Comparison of ENCODE assay signal across 13 mouse cellular contexts in the genomic region with DNA sequence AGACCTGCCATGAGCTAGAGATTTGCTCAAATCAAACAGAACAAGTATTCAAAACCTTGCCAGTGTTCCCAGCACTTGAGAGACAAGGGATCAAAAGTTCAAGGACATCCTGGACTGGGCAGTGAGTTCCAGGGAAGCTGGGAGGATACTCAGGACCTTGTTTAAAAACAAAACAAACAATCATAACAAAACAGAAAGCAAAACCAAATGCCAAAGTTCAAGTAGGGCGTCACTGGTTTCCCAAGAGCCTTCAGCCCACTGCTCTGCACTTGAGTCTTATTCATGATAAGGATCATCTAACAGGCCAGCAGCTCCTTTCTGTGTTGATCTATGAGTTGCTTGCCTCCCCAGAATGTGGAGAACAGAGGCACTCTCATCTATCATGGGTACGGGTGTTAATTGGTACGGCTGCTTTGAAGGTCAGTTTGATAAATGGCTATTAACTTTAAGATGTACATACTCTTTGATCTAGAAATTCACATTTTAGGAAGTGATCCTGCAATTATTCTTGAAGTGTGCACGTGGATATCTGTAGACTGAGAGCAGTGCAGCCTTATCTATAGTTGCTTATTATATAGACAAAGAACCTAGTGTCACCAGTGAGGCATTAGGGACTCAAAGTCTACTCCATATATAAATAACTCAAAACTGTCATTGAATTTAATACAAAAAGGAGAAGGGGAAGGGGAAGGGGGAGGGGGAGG. TPM values are rescaled to one million over a fixed set of nuclear protein-coding genes. Genes with fewer than 3 reads are reported as not detected.
A peak's percentile ranks its signal among the peaks of the same experiment; 100 is the strongest.
DNase-seq lines count a peak whose midpoint lies in the region; ATAC-seq and TF ChIP-seq lines count a peak whose summit lies in the region.
"Had no signal": no experiment of that assay in that cellular context is flagged by ENCODE, and none has a peak within 500 bp of the region (broad histone marks: within the 10 kb centered on the region; RNA-seq: fewer than 3 reads in every experiment).

No protein-coding gene starts in this region.

- no peak overlapping the region for H3K9ac ChIP-seq in kidney, embryonic 14.5 days (ENCODE audit: low read depth, low read length)

- no peaks in the 10 kb centered on the region for H3K27me3 ChIP-seq in kidney, adult 2 months (replicated peaks; ENCODE audit: control insufficient read depth, insufficient read depth, low read length)
- H3K27me3 ChIP-seq in kidney, embryonic 14.5 days (ENCODE audit: control insufficient read depth, insufficient read depth, low read length) = no peaks in the 10 kb centered on the region; the same call in 1 of the 2 replicates

- H3K36me3 ChIP-seq in kidney, adult 2 months (ENCODE audit: control insufficient read depth, insufficient read depth, low read length) = no peaks in the 10 kb centered on the region
- no peaks in the 10 kb centered on the region for H3K36me3 ChIP-seq in kidney, embryonic 14.5 days (ENCODE audit: control insufficient read depth, insufficient read depth, low read length)

- 34% methylated on average over 4 of the region's 4 CpGs for WGBS in kidney, adult 2 months
- 37% methylated on average over 4 of the region's 4 CpGs for WGBS in kidney, embryonic 14.5 days

- H3K27ac ChIP-seq in kidney, adult 2 months (ENCODE audit: insufficient read depth, low read depth, low read length) = no peak overlapping the region
- H3K27ac ChIP-seq in kidney, embryonic 14.5 days (ENCODE audit: low read depth, low read length) = no peak overlapping the region
- H3K27ac ChIP-seq: hindbrain, postnatal 0 days had no signal

- no peak overlapping the region for H3K4me2 ChIP-seq in kidney, embryonic 14.5 days (replicated peaks; ENCODE audit: low read depth, low read length)

- TF ChIP-seq POLR2A in kidney, adult 2 months (IDR thresholded peaks at IDR 0.05; ENCODE audit: low read depth, low read length) = no peak

- peak; percentile 60 for DNase-seq in kidney, adult 2 months
- DNase-seq in A20 (ENCODE audit: low read depth, low spot score) = peak; percentile 22
- DNase-seq in layer of hippocampus, adult 18-20 months (ENCODE audit: low spot score in 2 of 2) = no peak
- DNase-seq: cerebellum, adult 2 months; gastrocnemius, postnatal 25 days; kidney, postnatal 36 days; retina, postnatal 1 day had no signal

- no peak overlapping the region for H3K4me3 ChIP-seq in kidney, adult 2 months (ENCODE audit: insufficient read depth, low read depth, low read length)
- no peak overlapping the region for H3K4me3 ChIP-seq in kidney, embryonic 14.5 days (ENCODE audit: low read length)

- H3K9me3 ChIP-seq in kidney, embryonic 14.5 days (ENCODE audit: control insufficient read depth, low read length) = no peaks in the 10 kb centered on the region

- TF ChIP-seq CTCF in kidney, adult 2 months (conservative IDR thresholded peaks at IDR 0.05; ENCODE audit: insufficient read depth, insufficient read length, low read depth, low read length) = no peak

- ATAC-seq in kidney, embryonic 14.5 days (ENCODE audit: low FRiP score, low TSS enrichment) = no peak
- peak; percentile 33; the same call in 1 of the 2 replicates for ATAC-seq in granulocyte monocyte progenitor cell, adult 5-6 weeks (replicated peaks; ENCODE audit: poor library complexity, severe bottlenecking)
- 0 out of 2 replicates have a peak, but pooled peaks have one; percentile 24 for ATAC-seq in megakaryocyte, adult 5-6 weeks (ENCODE audit: poor library complexity, severe bottlenecking)
- ATAC-seq in erythroblast, adult 5-6 weeks (replicated peaks; ENCODE audit: low FRiP score, poor library complexity, severe bottlenecking) = no peak
- ATAC-seq: CD4-positive, CD25-positive, alpha-beta regulatory T cell, adult 4 months; hindbrain, postnatal 0 days had no signal

- H3K4me1 ChIP-seq in kidney, adult 2 months (ENCODE audit: control insufficient read depth, insufficient read depth, low read length) = no peaks in the 10 kb centered on the region
- no peaks in the 10 kb centered on the region for H3K4me1 ChIP-seq in kidney, embryonic 14.5 days (ENCODE audit: control insufficient read depth, insufficient read depth, low read length)

RNA-seq across cellular contexts. Expression of a gene that starts 9.1 kb away (rescaled TPM):
- polyA plus RNA-seq in kidney, adult 2 months (2012; rRNA removed) = 1.4 and 1.5 TPM in 2 replicates
- polyA plus RNA-seq in kidney, embryonic 14.5 days (2014; fragmentation: Nextera tagmentation; extraction: Ambion mirVana) = 1.6 and 2.1 TPM in 2 replicates
- total RNA-seq in granulocyte monocyte progenitor cell, adult 5-6 weeks (2014; fragmentation: Nextera tagmentation) = not detected in 2 replicates
- total RNA-seq in granulocyte monocyte progenitor cell, adult 5-6 weeks (2017) = not detected in 2 replicates
- total RNA-seq in megakaryocyte, adult 5-6 weeks (2015) = not detected in 2 replicates
- total RNA-seq in megakaryocyte, adult 5-6 weeks (2017) = not detected in 2 replicates
- total RNA-seq in layer of hippocampus, adult 18-20 months (2021) = 100 to 1,000 TPM; 103 to 104 TPM
- not detected in 2 replicates for total RNA-seq in erythroblast, adult 5-6 weeks (2015; ENCODE audit: low replicate concordance)
- not detected in 2 replicates for total RNA-seq in erythroblast, adult 5-6 weeks (2017; ENCODE audit: low replicate concordance)
- polyA plus RNA-seq: CD4-positive, CD25-positive, alpha-beta regulatory T cell, adult 4 months had no signal

RNA-seq across cellular contexts. Expression of a gene that starts 40.7 kb away (rescaled TPM):
- polyA plus RNA-seq in kidney, adult 2 months (2012; rRNA removed) = 60.8 and 62.2 TPM in 2 replicates
- polyA plus RNA-seq in kidney, embryonic 14.5 days (2014; fragmentation: Nextera tagmentation; extraction: Ambion mirVana) = 41.1 and 53.7 TPM in 2 replicates
- total RNA-seq in granulocyte monocyte progenitor cell, adult 5-6 weeks (2014; fragmentation: Nextera tagmentation) = 123 and 129 TPM in 2 replicates
- 96.1 and 109 TPM in 2 replicates for total RNA-seq in granulocyte monocyte progenitor cell, adult 5-6 weeks (2017)
- 51.4 and 53.0 TPM in 2 replicates for total RNA-seq in megakaryocyte, adult 5-6 weeks (2015)
- total RNA-seq in megakaryocyte, adult 5-6 weeks (2017) = 41.9 and 45.2 TPM in 2 replicates
- under 1 TPM; 0.30 to 0.58 TPM for total RNA-seq in layer of hippocampus, adult 18-20 months (2021)
- total RNA-seq in erythroblast, adult 5-6 weeks (2015; ENCODE audit: low replicate concordance) = 207 and 247 TPM in 2 replicates
- 227 and 246 TPM in 2 replicates for total RNA-seq in erythroblast, adult 5-6 weeks (2017; ENCODE audit: low replicate concordance)

RNA-seq across cellular contexts. Expression of a gene that starts 57.0 kb away (rescaled TPM):
- 3.6 and 4.3 TPM in 2 replicates for polyA plus RNA-seq in kidney, adult 2 months (2012; rRNA removed)
- 15.5 and 19.4 TPM in 2 replicates for polyA plus RNA-seq in kidney, embryonic 14.5 days (2014; fragmentation: Nextera tagmentation; extraction: Ambion mirVana)
- 14.6 and 23.4 TPM in 2 replicates for total RNA-seq in granulocyte monocyte progenitor cell, adult 5-6 weeks (2014; fragmentation: Nextera tagmentation)
- 11.5 and 11.8 TPM in 2 replicates for total RNA-seq in granulocyte monocyte progenitor cell, adult 5-6 weeks (2017)
- 3.7 and 5.2 TPM in 2 replicates for total RNA-seq in megakaryocyte, adult 5-6 weeks (2015)
- total RNA-seq in megakaryocyte, adult 5-6 weeks (2017) = 1.6 and 3.1 TPM in 2 replicates
- under 1 TPM; 0.15 to 0.27 TPM for total RNA-seq in layer of hippocampus, adult 18-20 months (2021)
- 756 and 864 TPM in 2 replicates for total RNA-seq in erythroblast, adult 5-6 weeks (2015; ENCODE audit: low replicate concordance)
- 516 and 701 TPM in 2 replicates for total RNA-seq in erythroblast, adult 5-6 weeks (2017; ENCODE audit: low replicate concordance)

Comparison
In these comparisons a context has a peak if more than half of its experiments do, and no peak if none do; other contexts are left out.
1. DNase-seq: peak in kidney, adult 2 months (single experiment) and A20 (single experiment); none in layer of hippocampus, adult 18-20 months (0 of 2).
2. ATAC-seq: peak in granulocyte monocyte progenitor cell, adult 5-6 weeks (single experiment) and megakaryocyte, adult 5-6 weeks (single experiment); none in kidney, embryonic 14.5 days (single experiment) and erythroblast, adult 5-6 weeks (single experiment).
3. RNA of a gene that starts 9.1 kb away (total RNA-seq): 103 to 104 TPM in layer of hippocampus, adult 18-20 months; not detected in granulocyte monocyte progenitor cell, adult 5-6 weeks, not detected in megakaryocyte, adult 5-6 weeks and not detected in erythroblast, adult 5-6 weeks; every median in the first group is over 100 times any median in the second.
4. RNA of a gene that starts 40.7 kb away (total RNA-seq): 207 to 247 TPM in erythroblast, adult 5-6 weeks, 96.1 to 129 TPM in granulocyte monocyte progenitor cell, adult 5-6 weeks and 41.9 to 53.0 TPM in megakaryocyte, adult 5-6 weeks; 0.30 to 0.58 TPM in layer of hippocampus, adult 18-20 months; every median in the first group is over 10 times any median in the second.
5. RNA of a gene that starts 57.0 kb away (total RNA-seq): 516 to 864 TPM in erythroblast, adult 5-6 weeks; 11.5 to 23.4 TPM in granulocyte monocyte progenitor cell, adult 5-6 weeks, 1.6 to 5.2 TPM in megakaryocyte, adult 5-6 weeks and 0.15 to 0.27 TPM in layer of hippocampus, adult 18-20 months; every median in the first group is over 10 times any median in the second.